Mouse (Mus musculus) midbrain, embryonic 16.5 days (tissue): ENCODE results near the gene Drd5. TPM values are rescaled to one million over a fixed set of nuclear protein-coding genes. Genes with fewer than 3 reads are reported as not detected.

Experiments
- ATAC-seq: fragments of 200-750 bp; cut with Nextera tagmentation; 2 replicates; pipeline ENCODE4 v1.8.0; 2017; ENCODE audit warnings: moderate TSS enrichment
- H3K27ac ChIP-seq: fragments of 300-500 bp; sonication (generic); 2 replicates; pipeline ENCODE4 v1.5.1; 2014; ENCODE audit warnings: mild to moderate bottlenecking, low read length, mixed read lengths
- H3K27me3 ChIP-seq: fragments of 300-500 bp; sonication (generic); 2 replicates; pipeline ENCODE4 v1.6.1; 2014; ENCODE audit warnings: low read depth, low read length, mixed read lengths; ENCODE audit not compliant: control insufficient read depth, insufficient read depth
- H3K36me3 ChIP-seq: fragments of 300-500 bp; sonication (generic); 2 replicates; pipeline ENCODE4 v1.6.1; 2014; ENCODE audit warnings: mild to moderate bottlenecking, low read length, moderate library complexity, mixed read lengths; ENCODE audit not compliant: control insufficient read depth, insufficient read depth
- H3K4me1 ChIP-seq: fragments of 300-500 bp; sonication (generic); 2 replicates; pipeline ENCODE4 v1.6.1; 2014; ENCODE audit warnings: mild to moderate bottlenecking, low read length, mixed read lengths; ENCODE audit not compliant: control insufficient read depth, insufficient read depth
- H3K4me2 ChIP-seq: fragments of 300-500 bp; sonication (generic); 2 replicates; pipeline ENCODE4 v1.6.1; 2014; ENCODE audit warnings: mild to moderate bottlenecking, low read length, mixed read lengths
- H3K4me3 ChIP-seq: fragments of 300-500 bp; sonication (generic); 2 replicates; pipeline ENCODE4 v1.5.1; 2014; ENCODE audit warnings: low read depth, mild to moderate bottlenecking, low read length, moderate library complexity, mixed read lengths
- H3K9ac ChIP-seq: fragments of 300-500 bp; sonication (generic); 2 replicates; pipeline ENCODE4 v1.6.1; 2014; ENCODE audit warnings: low read depth, low read length, mixed read lengths
- H3K9me3 ChIP-seq: fragments of 300-500 bp; sonication (generic); replicated peaks from 2 replicates; pipeline ENCODE4 v1.6.1; 2014; ENCODE audit warnings: mild to moderate bottlenecking, low read length, mixed read lengths; ENCODE audit not compliant: control insufficient read depth, poor library complexity, severe bottlenecking
- WGBS: fragments of 180-500 bp; shearing (Covaris S2); extraction: QIAGEN DNeasy Blood & Tissue Kit; methylation state at CpG from one replicate; pipeline ENCODE4 v1.1.7; 2014; 5-methylcytosine and 5-hydroxymethylcytosine counted together
- polyA plus RNA-seq: library from polyadenylated mRNA; unstranded; fragments of >200 nt; fragmentation: Nextera tagmentation; extraction: Ambion mirVana; gene quantifications from 2 replicates; pipeline ENCODE4 v1.2.1, GENCODE M21; 2015

The Drd5 gene
- polyA plus RNA-seq, 1 experiment from 2014 or later = 0.90 TPM

- Histone ChIP-seq H3K36me3 (no peaks in the 10 kb centered on the region), H3K4me3 (no peak overlapping the region)
- 42% methylated on average over 1 of the region's 1 CpGs for WGBS
Measured at GRCm38 (mm10) chr5:38334582-38334981, 15.4 kb downstream of the Drd5 start.

GRCm38 (mm10) chr5:38343101-38343500 lies 23.9 kb downstream of the Drd5 start:
- Histone ChIP-seq H3K27me3 (no peaks in the 10 kb centered on the region), H3K9ac (no peak overlapping the region), H3K27ac (no peak overlapping the region), H3K4me3 (no peak overlapping the region), H3K4me1 (peaks cover 6% of the 10 kb centered on the region; the same call in 1 of the 2 replicates), H3K4me2 (no peak overlapping the region), H3K9me3 (no peaks in the 10 kb centered on the region), H3K36me3 (no peaks in the 10 kb centered on the region)
- 49% methylated on average over 3 of the region's 3 CpGs for WGBS
- peak; percentile 55; the same call in 1 of the 2 replicates for ATAC-seq

More at GRCm38 (mm10) chr5:38334582-38334981, 15.4 kb downstream of the Drd5 start:
- Histone ChIP-seq H3K4me2 (no peak overlapping the region), H3K9me3 (no peaks in the 10 kb centered on the region), H3K4me1 (no peaks in the 10 kb centered on the region), H3K27ac (no peak overlapping the region), H3K9ac (no peak overlapping the region), H3K27me3 (no peaks in the 10 kb centered on the region)
- no peak for ATAC-seq

- Histone ChIP-seq H3K4me1 (peaks cover 8% of the 10 kb centered on the region; the same call in 1 of the 2 replicates), H3K36me3 (no peaks in the 10 kb centered on the region), H3K27me3 (no peaks in the 10 kb centered on the region), H3K4me3 (no peak overlapping the region), H3K9me3 (no peaks in the 10 kb centered on the region), H3K27ac (no peak overlapping the region), H3K4me2 (no peak overlapping the region), H3K9ac (no peak overlapping the region)
- peak; percentile 30; the same call in 1 of the 2 replicates for ATAC-seq
- 37% methylated on average over 10 of the region's 10 CpGs for WGBS
Measured at GRCm38 (mm10) chr5:38346646-38347432, 27.7 kb downstream of the Drd5 start.

GRCm38 (mm10) chr5:38350351-38350929 lies 31.3 kb downstream of the Drd5 start:
- Histone ChIP-seq H3K9me3 (no peaks in the 10 kb centered on the region), H3K4me2 (no peak overlapping the region), H3K4me3 (no peak overlapping the region), H3K27ac (no peak overlapping the region), H3K9ac (no peak overlapping the region), H3K27me3 (no peaks in the 10 kb centered on the region), H3K36me3 (no peaks in the 10 kb centered on the region), H3K4me1 (peaks cover 8% of the 10 kb centered on the region; the same call in 1 of the 2 replicates)
- WGBS = 12% methylated on average over 5 of the region's 5 CpGs
- ATAC-seq = no peak

GRCm38 (mm10) chr5:38356927-38357326 lies 37.8 kb downstream of the Drd5 start:
- no peak overlapping the region for H3K27ac ChIP-seq
- no peak for ATAC-seq
- H3K4me1 ChIP-seq = no peaks in the 10 kb centered on the region
- WGBS = 81% methylated on average over 3 of the region's 3 CpGs
- no peak overlapping the region for H3K4me2 ChIP-seq
- no peaks in the 10 kb centered on the region for H3K36me3 ChIP-seq
- H3K27me3 ChIP-seq = no peaks in the 10 kb centered on the region
- no peak overlapping the region for H3K9ac ChIP-seq
- H3K4me3 ChIP-seq = no peak overlapping the region
- no peaks in the 10 kb centered on the region for H3K9me3 ChIP-seq

- H3K9me3 ChIP-seq = no peaks in the 10 kb centered on the region
- H3K4me3 ChIP-seq = no peak overlapping the region
- H3K27ac ChIP-seq = peak overlapping the region; percentile 5; the same call in 1 of the 2 replicates
- WGBS = 79% methylated on average over 2 of the region's 2 CpGs
- no peak for ATAC-seq
- no peaks in the 10 kb centered on the region for H3K27me3 ChIP-seq
- no peaks in the 10 kb centered on the region for H3K4me1 ChIP-seq
- H3K4me2 ChIP-seq = no peak overlapping the region
- H3K36me3 ChIP-seq = no peaks in the 10 kb centered on the region
- H3K9ac ChIP-seq = no peak overlapping the region
Measured at GRCm38 (mm10) chr5:38359716-38360115, 40.5 kb downstream of the Drd5 start.

- WGBS = 71% methylated on average over 5 of the region's 5 CpGs
- no peak overlapping the region for H3K27ac ChIP-seq
Measured at GRCm38 (mm10) chr5:38364396-38364795, 45.2 kb downstream of the Drd5 start.

GRCm38 (mm10) chr5:38365521-38365920 lies 46.4 kb downstream of the Drd5 start:
- WGBS = 40% methylated on average over 2 of the region's 2 CpGs
- ATAC-seq = no peak

More at GRCm38 (mm10) chr5:38364396-38364795, 45.2 kb downstream of the Drd5 start:
- H3K4me1 ChIP-seq = peaks cover 12% of the 10 kb centered on the region; the same call in 1 of the 2 replicates
- ATAC-seq = no peak
- H3K9me3 ChIP-seq = no peaks in the 10 kb centered on the region
- H3K4me2 ChIP-seq = no peak overlapping the region
- H3K27me3 ChIP-seq = peaks cover 3% of the 10 kb centered on the region
- no peaks in the 10 kb centered on the region for H3K36me3 ChIP-seq
- H3K4me3 ChIP-seq = no peak overlapping the region
- no peak overlapping the region for H3K9ac ChIP-seq

More at GRCm38 (mm10) chr5:38365521-38365920, 46.4 kb downstream of the Drd5 start:
- H3K27me3 ChIP-seq = peaks cover 3% of the 10 kb centered on the region
- no peaks in the 10 kb centered on the region for H3K36me3 ChIP-seq
- H3K9me3 ChIP-seq = no peaks in the 10 kb centered on the region
- H3K27ac ChIP-seq = no peak overlapping the region
- H3K9ac ChIP-seq = no peak overlapping the region
- H3K4me3 ChIP-seq = no peak overlapping the region
- peaks cover 12% of the 10 kb centered on the region; the same call in 1 of the 2 replicates for H3K4me1 ChIP-seq
- H3K4me2 ChIP-seq = no peak overlapping the region
